Mouse (Mus musculus) 3134 (cell line): ENCODE results near the gene Rasa2.
"Not testable (repeated sequence)": the region's sequence is repeated elsewhere in the genome, so short reads cannot be mapped to it uniquely, and the experiment has no call there.

Source experiments
- DNase-seq: peaks from one replicate; pipeline ENCODE4 v3.0.0-alpha.2; 2011; ENCODE audit warnings: low spot score; ENCODE audit not compliant: insufficient read length; ENCODE audit errors: extremely low read depth

Gene Rasa2

GRCm38 (mm10) chr9:96644002-96644401 lies 12.6 kb upstream of the Rasa2 start:
- DNase-seq, result not testable (repeated sequence)

GRCm38 (mm10) chr9:96639451-96639850 lies 8.0 kb upstream of the Rasa2 start:
- DNase-seq, result no peak

GRCm38 (mm10) chr9:96638508-96638907 lies 7.1 kb upstream of the Rasa2 start:
- no peak for DNase-seq

- DNase-seq, result no peak
These were observed 5.7 kb upstream of the Rasa2 start for GRCm38 (mm10) chr9:96637157-96637548.

- DNase-seq, result no peak
These were observed 5.2 kb upstream of the Rasa2 start for GRCm38 (mm10) chr9:96636423-96637156.

GRCm38 (mm10) chr9:96635899-96636298 lies 4.5 kb upstream of the Rasa2 start:
- no peak for DNase-seq

GRCm38 (mm10) chr9:96635176-96635575 lies 3.8 kb upstream of the Rasa2 start:
- DNase-seq, result no peak

- DNase-seq, result no peak
These were observed 2.4 kb upstream of the Rasa2 start for GRCm38 (mm10) chr9:96633771-96634170.

- DNase-seq, result no peak
These were observed 1.3 kb upstream of the Rasa2 start for GRCm38 (mm10) chr9:96632756-96633155.

- DNase-seq, result no peak
These were observed 765 bp upstream of the Rasa2 start for GRCm38 (mm10) chr9:96632073-96632690.

- peak; percentile 67 for DNase-seq
These were observed 637 bp downstream of the Rasa2 start for GRCm38 (mm10) chr9:96630571-96631388.

- no peak for DNase-seq
These were observed 2.3 kb downstream of the Rasa2 start for GRCm38 (mm10) chr9:96629151-96629550.

- no peak for DNase-seq
These were observed 3.8 kb downstream of the Rasa2 start for GRCm38 (mm10) chr9:96627557-96628085.

GRCm38 (mm10) chr9:96627042-96627441 lies 4.4 kb downstream of the Rasa2 start:
- no peak for DNase-seq

GRCm38 (mm10) chr9:96618448-96619176 lies 12.8 kb downstream of the Rasa2 start:
- DNase-seq, result no peak

- no peak for DNase-seq
These were observed 19.1 kb downstream of the Rasa2 start for GRCm38 (mm10) chr9:96612297-96612696.

- no peak for DNase-seq
These were observed 19.6 kb downstream of the Rasa2 start for GRCm38 (mm10) chr9:96611693-96612293.

- DNase-seq, result no peak
These were observed 20.6 kb downstream of the Rasa2 start for GRCm38 (mm10) chr9:96610813-96611212.

GRCm38 (mm10) chr9:96603416-96603815 lies 28.0 kb downstream of the Rasa2 start:
- no peak for DNase-seq

- no peak for DNase-seq
These were observed 33.5 kb downstream of the Rasa2 start for GRCm38 (mm10) chr9:96597899-96598298.
